Comparison of ENCODE assay signal across 20 mouse cellular contexts in the genomic region with DNA sequence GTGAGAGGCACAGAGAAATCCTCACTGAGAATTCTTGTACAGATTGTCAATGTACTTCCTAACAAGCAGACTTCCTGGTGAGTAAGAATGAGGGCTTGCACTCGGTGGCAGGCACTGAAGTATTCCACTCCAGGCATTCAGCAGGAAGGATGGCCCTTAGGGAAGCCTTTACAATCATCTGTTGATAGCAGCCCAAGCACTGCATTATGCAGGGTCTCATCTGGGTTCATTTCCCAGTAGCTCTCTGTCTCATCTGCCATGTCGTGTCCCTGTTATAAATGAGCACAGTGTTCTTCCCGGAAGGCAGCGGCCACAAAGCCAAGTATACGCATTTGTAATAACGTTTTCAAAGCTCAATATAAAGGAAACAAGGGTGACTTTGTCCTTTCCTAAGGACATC. TPM values are rescaled to one million over a fixed set of nuclear protein-coding genes. Genes with fewer than 3 reads are reported as not detected.
DNase-seq lines count a peak whose midpoint lies in the region; ATAC-seq lines count a peak whose summit lies in the region.
"Had no signal": no experiment of that assay in that cellular context is flagged by ENCODE, and none has a peak within 500 bp of the region (broad histone marks: within the 10 kb centered on the region; RNA-seq: fewer than 3 reads in every experiment).

No protein-coding gene starts in this region.

- WGBS in hindbrain, embryonic 11.5 days: 42% methylated on average over 6 of the region's 6 CpGs
- 64% methylated on average over 6 of the region's 6 CpGs for WGBS in hindbrain, embryonic 10.5 days
- WGBS in midbrain, embryonic 16.5 days: 43% methylated on average over 6 of the region's 6 CpGs
- WGBS in midbrain, embryonic 10.5 days: 84% methylated on average over 6 of the region's 6 CpGs
- WGBS in hindbrain, embryonic 12.5 days: 26% methylated on average over 6 of the region's 6 CpGs
- WGBS in neural tube, embryonic 15.5 days: 19% methylated on average over 6 of the region's 6 CpGs

- H3K4me1 ChIP-seq in hindbrain, embryonic 11.5 days (replicated peaks; ENCODE audit: control insufficient read depth, insufficient read depth, low read length): no peaks in the 10 kb centered on the region
- H3K4me1 ChIP-seq in hindbrain, embryonic 10.5 days (replicated peaks): peaks cover 10% of the 10 kb centered on the region; the same call in 1 of the 2 replicates
- H3K4me1 ChIP-seq in midbrain, embryonic 16.5 days (ENCODE audit: control insufficient read depth, insufficient read depth, low read length): peaks cover 3% of the 10 kb centered on the region
- H3K4me1 ChIP-seq in midbrain, embryonic 10.5 days: no peaks in the 10 kb centered on the region
- H3K4me1 ChIP-seq in hindbrain, embryonic 12.5 days: peaks cover 12% of the 10 kb centered on the region
- H3K4me1 ChIP-seq in neural tube, embryonic 15.5 days: no peaks in the 10 kb centered on the region; the same call in 1 of the 2 replicates
- H3K4me1 ChIP-seq: limb, embryonic 10.5 days had no signal

- no peak overlapping the region for H3K27ac ChIP-seq in hindbrain, embryonic 11.5 days (ENCODE audit: low read depth, low read length)
- no peak overlapping the region for H3K27ac ChIP-seq in hindbrain, embryonic 10.5 days
- H3K27ac ChIP-seq in midbrain, embryonic 16.5 days (ENCODE audit: low read length): no peak overlapping the region
- no peak overlapping the region for H3K27ac ChIP-seq in midbrain, embryonic 10.5 days (replicated peaks)
- H3K27ac ChIP-seq in hindbrain, embryonic 12.5 days: no peak overlapping the region; the same call in 1 of the 2 replicates
- no peak overlapping the region for H3K27ac ChIP-seq in neural tube, embryonic 15.5 days (replicated peaks)
- H3K27ac ChIP-seq: forebrain, embryonic 10.5 days; gastrocnemius, adult 2 months; stomach, embryonic 15.5 days had no signal

- no peaks in the 10 kb centered on the region for H3K36me3 ChIP-seq in hindbrain, embryonic 11.5 days (ENCODE audit: control insufficient read depth, insufficient read depth, low read length)
- no peaks in the 10 kb centered on the region for H3K36me3 ChIP-seq in hindbrain, embryonic 10.5 days
- no peaks in the 10 kb centered on the region for H3K36me3 ChIP-seq in midbrain, embryonic 16.5 days (ENCODE audit: control insufficient read depth, insufficient read depth, low read length)
- H3K36me3 ChIP-seq in midbrain, embryonic 10.5 days: no peaks in the 10 kb centered on the region
- H3K36me3 ChIP-seq in hindbrain, embryonic 12.5 days: no peaks in the 10 kb centered on the region
- no peaks in the 10 kb centered on the region for H3K36me3 ChIP-seq in neural tube, embryonic 15.5 days
- H3K36me3 ChIP-seq: forebrain, embryonic 10.5 days; heart, embryonic 12.5 days; limb, embryonic 10.5 days; stomach, embryonic 15.5 days had no signal

- H3K4me3 ChIP-seq in hindbrain, embryonic 11.5 days (ENCODE audit: low read depth, low read length): no peak overlapping the region
- no peak overlapping the region for H3K4me3 ChIP-seq in hindbrain, embryonic 10.5 days
- H3K4me3 ChIP-seq in midbrain, embryonic 16.5 days (ENCODE audit: low read depth, low read length): no peak overlapping the region
- H3K4me3 ChIP-seq in midbrain, embryonic 10.5 days: no peak overlapping the region
- H3K4me3 ChIP-seq in hindbrain, embryonic 12.5 days: no peak overlapping the region
- H3K4me3 ChIP-seq in neural tube, embryonic 15.5 days (replicated peaks): no peak overlapping the region
- H3K4me3 ChIP-seq: forebrain, embryonic 10.5 days; gastrocnemius, adult 2 months; heart, embryonic 12.5 days; limb, embryonic 10.5 days; megakaryocyte, embryonic 14.5 days; stomach, embryonic 15.5 days had no signal

- H3K9me3 ChIP-seq in hindbrain, embryonic 11.5 days (ENCODE audit: control insufficient read depth, low read length): no peaks in the 10 kb centered on the region
- H3K9me3 ChIP-seq in hindbrain, embryonic 10.5 days: no peaks in the 10 kb centered on the region
- H3K9me3 ChIP-seq in midbrain, embryonic 16.5 days (replicated peaks; ENCODE audit: control insufficient read depth, low read length, poor library complexity, severe bottlenecking): no peaks in the 10 kb centered on the region
- no peaks in the 10 kb centered on the region for H3K9me3 ChIP-seq in midbrain, embryonic 10.5 days (replicated peaks)
- H3K9me3 ChIP-seq in hindbrain, embryonic 12.5 days (replicated peaks): no peaks in the 10 kb centered on the region
- H3K9me3 ChIP-seq in neural tube, embryonic 15.5 days (replicated peaks): no peaks in the 10 kb centered on the region
- H3K9me3 ChIP-seq: forebrain, embryonic 10.5 days; heart, embryonic 12.5 days; limb, embryonic 10.5 days; megakaryocyte, embryonic 14.5 days; stomach, embryonic 15.5 days had no signal

- no peaks in the 10 kb centered on the region for H3K27me3 ChIP-seq in hindbrain, embryonic 11.5 days (ENCODE audit: control insufficient read depth, insufficient read depth, low read length)
- no peaks in the 10 kb centered on the region for H3K27me3 ChIP-seq in hindbrain, embryonic 10.5 days (ENCODE audit: insufficient read depth, poor library complexity, severe bottlenecking)
- no peaks in the 10 kb centered on the region for H3K27me3 ChIP-seq in midbrain, embryonic 16.5 days (ENCODE audit: control insufficient read depth, insufficient read depth, low read depth, low read length)
- H3K27me3 ChIP-seq in midbrain, embryonic 10.5 days (ENCODE audit: low read depth, poor library complexity, severe bottlenecking): no peaks in the 10 kb centered on the region
- no peaks in the 10 kb centered on the region for H3K27me3 ChIP-seq in hindbrain, embryonic 12.5 days
- H3K27me3 ChIP-seq in neural tube, embryonic 15.5 days (replicated peaks): no peaks in the 10 kb centered on the region
- H3K27me3 ChIP-seq: heart, embryonic 12.5 days; megakaryocyte, embryonic 14.5 days; stomach, embryonic 15.5 days had no signal

- ATAC-seq in hindbrain, embryonic 11.5 days (ENCODE audit: low FRiP score): no peak; the same call in 1 of the 2 replicates
- ATAC-seq in midbrain, embryonic 16.5 days: peak; percentile 56; the same call in 1 of the 2 replicates
- ATAC-seq in hindbrain, embryonic 12.5 days (ENCODE audit: low FRiP score): peak; percentile 63; the same call in 1 of the 2 replicates
- peak; percentile 24; the same call in 1 of the 2 replicates for ATAC-seq in neural tube, embryonic 15.5 days (ENCODE audit: low FRiP score)
- ATAC-seq: liver, postnatal 0 days had no signal

- DNase-seq in hindbrain, embryonic 11.5 days (ENCODE audit: low spot score): peak; percentile 39
- DNase-seq in hindbrain, embryonic 10.5 days (ENCODE audit: low spot score): no peak
- no peak for DNase-seq in midbrain, embryonic 10.5 days (ENCODE audit: low spot score)
- DNase-seq in MN1 (ENCODE audit: low spot score): no peak
- DNase-seq: B cell, adult 2 months; gastrocnemius, adult 2 months; heart, postnatal 14 days; kidney, adult 8-10 months; kidney, postnatal 14 days; liver, postnatal 0 days; lung, postnatal 10 days; thymus, adult 2 months had no signal

- H3K4me2 ChIP-seq in hindbrain, embryonic 11.5 days (replicated peaks; ENCODE audit: low read depth, low read length): no peak overlapping the region
- H3K4me2 ChIP-seq in midbrain, embryonic 16.5 days (ENCODE audit: low read length): no peak overlapping the region
- H3K4me2 ChIP-seq in hindbrain, embryonic 12.5 days (replicated peaks): no peak overlapping the region
- no peak overlapping the region for H3K4me2 ChIP-seq in neural tube, embryonic 15.5 days
- H3K4me2 ChIP-seq: heart, embryonic 12.5 days; stomach, embryonic 15.5 days had no signal

- no peak overlapping the region for H3K9ac ChIP-seq in hindbrain, embryonic 11.5 days (ENCODE audit: low read depth, low read length)
- 0 out of 2 replicates have a peak overlapping the region, but pooled peaks have one; percentile 16 for H3K9ac ChIP-seq in midbrain, embryonic 16.5 days (ENCODE audit: low read depth, low read length)
- no peak overlapping the region for H3K9ac ChIP-seq in hindbrain, embryonic 12.5 days
- no peak overlapping the region for H3K9ac ChIP-seq in neural tube, embryonic 15.5 days (replicated peaks)
- H3K9ac ChIP-seq: heart, embryonic 12.5 days; liver, postnatal 0 days; stomach, embryonic 15.5 days had no signal

RNA-seq across cellular contexts. Expression of a gene that starts 48.9 kb away (rescaled TPM):
- polyA plus RNA-seq in hindbrain, embryonic 11.5 days (2014; fragmentation: Nextera tagmentation; extraction: Ambion mirVana): 12.7 and 17.2 TPM in 2 replicates
- 18.1 and 19.7 TPM in 2 replicates for polyA plus RNA-seq in hindbrain, embryonic 10.5 days (2016; fragmentation: Nextera tagmentation; extraction: Ambion mirVana)
- 18.1 and 21.5 TPM in 2 replicates for polyA plus RNA-seq in midbrain, embryonic 16.5 days (2015; fragmentation: Nextera tagmentation; extraction: Ambion mirVana)
- polyA plus RNA-seq in midbrain, embryonic 10.5 days (2016; fragmentation: Nextera tagmentation; extraction: Ambion mirVana): 14.0 and 14.6 TPM in 2 replicates
- polyA plus RNA-seq in hindbrain, embryonic 12.5 days (2016; fragmentation: Nextera tagmentation; extraction: Ambion mirVana): 17.1 and 18.6 TPM in 2 replicates
- polyA plus RNA-seq in neural tube, embryonic 15.5 days (2015; fragmentation: Nextera tagmentation; extraction: Ambion mirVana): 19.0 and 20.6 TPM in 2 replicates

RNA-seq across cellular contexts. Expression of a gene that starts 52.6 kb away (rescaled TPM):
- polyA plus RNA-seq in hindbrain, embryonic 11.5 days (2014; fragmentation: Nextera tagmentation; extraction: Ambion mirVana): 86.8 and 94.1 TPM in 2 replicates
- 84.7 and 105 TPM in 2 replicates for polyA plus RNA-seq in hindbrain, embryonic 10.5 days (2016; fragmentation: Nextera tagmentation; extraction: Ambion mirVana)
- 69.6 and 79.4 TPM in 2 replicates for polyA plus RNA-seq in midbrain, embryonic 16.5 days (2015; fragmentation: Nextera tagmentation; extraction: Ambion mirVana)
- 108 and 110 TPM in 2 replicates for polyA plus RNA-seq in midbrain, embryonic 10.5 days (2016; fragmentation: Nextera tagmentation; extraction: Ambion mirVana)
- polyA plus RNA-seq in hindbrain, embryonic 12.5 days (2016; fragmentation: Nextera tagmentation; extraction: Ambion mirVana): 110 and 115 TPM in 2 replicates
- polyA plus RNA-seq in neural tube, embryonic 15.5 days (2015; fragmentation: Nextera tagmentation; extraction: Ambion mirVana): 66.6 and 77.3 TPM in 2 replicates
